Mouse (Mus musculus) lung, adult 2 months (tissue): Measurements from ENCODE around the gene Gmpr. TPM values are rescaled to one million over a fixed set of nuclear protein-coding genes. Genes with fewer than 3 reads are reported as not detected.
A peak's percentile ranks its signal among the peaks of the same experiment; 100 is the strongest.

ENCODE experiments used
- DNase-seq: peaks from one replicate; pipeline ENCODE4 v3.0.0; 2022
- H3K4me1 ChIP-seq: fragments of 200-500 bp; 2 replicates; pipeline ENCODE4 v1.6.1; 2011; ENCODE audit warnings: low read length; ENCODE audit not compliant: control insufficient read depth, insufficient read depth
- H3K4me3 ChIP-seq: fragments of 200-500 bp; replicated peaks from 2 replicates; pipeline ENCODE3; 2011; ENCODE audit warnings: low read depth, mild to moderate bottlenecking, control low read depth, low read length; ENCODE audit errors: extremely low read depth
- CTCF ChIP-seq: fragments of 200-500 bp; IDR thresholded peaks from 2 replicates; pipeline ENCODE4 v1.5.1; 2011; ENCODE audit warnings: mild to moderate bottlenecking, low read length, control low read depth; ENCODE audit not compliant: insufficient read depth
- POLR2A ChIP-seq: fragments of 200-500 bp; IDR thresholded peaks from 2 replicates; pipeline ENCODE4 v1.6.1; 2011; ENCODE audit warnings: low read depth, mild to moderate bottlenecking, control low read depth, low read length, borderline replicate concordance; ENCODE audit errors: extremely low read depth
- WGBS: fragments of 180-500 bp; shearing (Covaris S2); methylation state at CpG from one replicate; pipeline ENCODE4 v1.1.7; 2018; 5-methylcytosine and 5-hydroxymethylcytosine counted together
- polyA plus RNA-seq: library from polyadenylated mRNA; depleted of rRNA; stranded (reverse); fragments of >200 nt; gene quantifications from 2 replicates; pipeline ENCODE4 v1.2.3, GENCODE M21; 2012

The Gmpr gene
- polyA plus RNA-seq, 1 experiment = 30.8 TPM

- no peak for DNase-seq
These were observed 7.7 kb downstream of the Gmpr start for GRCm38 (mm10) chr13:45514832-45515422.

GRCm38 (mm10) chr13:45516501-45517393 is 9.5 kb downstream of the Gmpr start:
- no peak for DNase-seq
- H3K4me3 ChIP-seq = no peak overlapping the region
- no peak for TF ChIP-seq POLR2A
- TF ChIP-seq CTCF = no peak
- H3K4me1 ChIP-seq = no peaks in the 10 kb centered on the region
- WGBS = 16% methylated on average over 24 of the region's 24 CpGs

More at GRCm38 (mm10) chr13:45514832-45515422, 7.7 kb downstream of the Gmpr start:
- WGBS = 59% methylated on average over 8 of the region's 8 CpGs
- no peak overlapping the region for H3K4me3 ChIP-seq
- no peaks in the 10 kb centered on the region for H3K4me1 ChIP-seq
- TF ChIP-seq POLR2A (no peak), CTCF (no peak)

GRCm38 (mm10) chr13:45524305-45524704 is 17.1 kb downstream of the Gmpr start:
- DNase-seq = no peak
- no peak for TF ChIP-seq CTCF
- TF ChIP-seq POLR2A = no peak
- no peak overlapping the region for H3K4me3 ChIP-seq
- WGBS = 49% methylated on average over 3 of the region's 3 CpGs
- H3K4me1 ChIP-seq = no peaks in the 10 kb centered on the region

GRCm38 (mm10) chr13:45524791-45525435 is 17.7 kb downstream of the Gmpr start:
- TF ChIP-seq CTCF (no peak), POLR2A (no peak)
- no peak overlapping the region for H3K4me3 ChIP-seq
- no peaks in the 10 kb centered on the region for H3K4me1 ChIP-seq
- WGBS = 92% methylated on average over 6 of the region's 6 CpGs
- no peak for DNase-seq

- WGBS = 76% methylated on average over 7 of the region's 7 CpGs
- no peaks in the 10 kb centered on the region; the same call in 1 of the 2 replicates for H3K4me1 ChIP-seq
- H3K4me3 ChIP-seq = no peak overlapping the region
- TF ChIP-seq CTCF (no peak), POLR2A (no peak)
- no peak for DNase-seq
These were observed 19.0 kb downstream of the Gmpr start for GRCm38 (mm10) chr13:45526230-45526629.

- TF ChIP-seq POLR2A (no peak), CTCF (no peak)
- DNase-seq = no peak
- no peak overlapping the region for H3K4me3 ChIP-seq
- H3K4me1 ChIP-seq = no peaks in the 10 kb centered on the region; the same call in 1 of the 2 replicates
- WGBS = 85% methylated on average over 11 of the region's 11 CpGs
These were observed 20.2 kb downstream of the Gmpr start for GRCm38 (mm10) chr13:45527232-45527964.

- TF ChIP-seq POLR2A (no peak), CTCF (no peak)
- no peak for DNase-seq
- WGBS = 63% methylated on average over 4 of the region's 4 CpGs
- no peak overlapping the region for H3K4me3 ChIP-seq
- H3K4me1 ChIP-seq = no peaks in the 10 kb centered on the region; the same call in 1 of the 2 replicates
These were observed 21.5 kb downstream of the Gmpr start for GRCm38 (mm10) chr13:45528787-45529186.

- peak; percentile 27 for DNase-seq
- Histone ChIP-seq H3K4me3 (no peak overlapping the region), H3K4me1 (no peaks in the 10 kb centered on the region; the same call in 1 of the 2 replicates)
- 33% methylated on average over 6 of the region's 6 CpGs for WGBS
- TF ChIP-seq CTCF (no peak), POLR2A (no peak)
These were observed 23.5 kb downstream of the Gmpr start for GRCm38 (mm10) chr13:45530754-45531153.

GRCm38 (mm10) chr13:45535731-45536453 is 28.6 kb downstream of the Gmpr start:
- no peak for DNase-seq
- H3K4me3 ChIP-seq = no peak overlapping the region
- H3K4me1 ChIP-seq = peaks cover 3% of the 10 kb centered on the region; the same call in 1 of the 2 replicates
- TF ChIP-seq CTCF (no peak), POLR2A (no peak)
- WGBS = 80% methylated on average over 9 of the region's 9 CpGs
